Mouse (Mus musculus) adrenal gland, postnatal 25 days (tissue): Measurements from ENCODE around the gene Hspbp1. TPM values are rescaled to one million over a fixed set of nuclear protein-coding genes. Genes with fewer than 3 reads are reported as not detected.

Experiments used
- DNase-seq: peaks from one replicate; pipeline ENCODE4 v3.0.0; 2021; ENCODE audit warnings: mixed read lengths
- total RNA-seq: library from RNA; stranded (reverse); gene quantifications from 2 replicates; pipeline ENCODE4 v1.2.3, GENCODE M21; 2021

The Hspbp1 gene
- total RNA-seq, 1 experiment from 2014 or later = 47.8 TPM

DNA sequence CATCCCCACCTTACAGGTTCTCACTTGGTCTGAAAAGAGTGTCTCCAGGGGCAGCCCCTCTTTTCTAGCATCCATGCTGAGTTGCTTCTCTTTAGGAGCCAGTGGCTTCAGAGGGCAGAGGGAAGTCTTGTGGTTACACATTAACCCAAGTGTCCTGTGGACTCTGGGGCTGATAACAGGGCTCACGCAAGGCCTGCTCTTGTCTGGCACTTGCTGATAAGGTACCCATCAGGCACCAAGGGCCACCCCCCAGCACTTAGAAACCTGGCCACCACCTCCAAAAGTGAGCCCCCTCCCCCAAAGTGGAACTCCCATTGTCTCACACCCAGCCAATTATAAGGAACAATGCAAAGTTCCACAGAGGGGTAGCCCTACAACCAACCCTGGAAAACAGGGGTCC, 54.7 kb downstream of the Hspbp1 start:
- no peak for DNase-seq

- DNase-seq = no peak
Measured at GRCm38 (mm10) chr7:4629586-4629985, 55.3 kb downstream of the Hspbp1 start.

- DNase-seq = no peak
Measured at GRCm38 (mm10) chr7:4625928-4626327, 58.9 kb downstream of the Hspbp1 start.

DNA sequence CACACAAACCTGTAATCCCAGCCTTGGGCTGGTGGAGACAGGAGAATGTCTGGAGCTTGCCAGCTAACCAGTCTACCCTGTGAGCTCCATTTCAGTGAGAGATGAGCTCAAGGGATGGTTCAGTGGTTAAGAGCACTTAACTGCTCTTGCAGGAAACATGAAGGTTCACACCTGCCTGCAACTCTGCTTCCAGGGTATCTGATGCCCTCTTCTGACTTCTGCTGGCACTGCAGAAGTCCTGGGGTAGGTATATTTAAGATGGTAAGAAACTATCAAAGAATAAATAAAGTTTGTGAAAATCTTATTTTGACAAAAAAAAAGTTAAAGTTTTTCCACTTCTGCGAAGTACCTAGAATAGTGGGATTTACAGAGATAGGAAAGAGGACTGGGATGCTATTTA, 60.5 kb downstream of the Hspbp1 start:
- no peak for DNase-seq

GRCm38 (mm10) chr7:4623544-4624189, 61.2 kb downstream of the Hspbp1 start:
- DNase-seq = peak; percentile 61

GRCm38 (mm10) chr7:4619979-4620378, 64.9 kb downstream of the Hspbp1 start:
- DNase-seq = peak; percentile 66

GRCm38 (mm10) chr7:4613740-4614403, 71.0 kb downstream of the Hspbp1 start:
- no peak for DNase-seq

GRCm38 (mm10) chr7:4612956-4613355, 71.9 kb downstream of the Hspbp1 start:
- DNase-seq = no peak

DNA sequence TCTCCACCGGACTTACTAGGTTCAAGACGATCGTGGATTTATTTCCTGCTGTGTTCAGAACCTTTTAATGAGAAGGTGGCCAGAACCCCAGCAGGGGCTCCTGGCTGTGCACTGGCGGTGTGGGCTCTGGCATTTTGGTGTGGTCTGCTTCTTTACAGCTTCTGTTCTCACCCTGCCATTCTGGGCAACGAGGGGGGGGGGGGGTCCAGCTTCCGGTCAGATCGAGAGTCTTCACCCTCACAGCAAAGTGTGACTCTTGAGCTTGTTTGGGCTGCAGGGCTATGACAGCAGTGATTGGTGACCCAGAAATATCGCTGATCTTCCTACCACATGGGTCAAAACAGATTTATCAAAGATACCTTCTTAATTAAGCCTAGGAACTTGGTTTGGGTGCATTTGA, 72.5 kb downstream of the Hspbp1 start:
- no peak for DNase-seq

- DNase-seq = no peak
Measured at GRCm38 (mm10) chr7:4611921-4612341, 72.9 kb downstream of the Hspbp1 start.

- DNase-seq = no peak
Measured at GRCm38 (mm10) chr7:4611511-4611910, 73.4 kb downstream of the Hspbp1 start.

Other genes with a start within 250 kb of the Hspbp1 start
- gene Rdh13, start 239.4 kb downstream of the Hspbp1 start, total RNA-seq = 17.3 and 19.0 TPM in 2 replicates
- gene Eps8l1, start 224.4 kb downstream of the Hspbp1 start, total RNA-seq = 8.0 and 10.1 TPM in 2 replicates
- gene Ppp1r12c, start 183.4 kb downstream of the Hspbp1 start, total RNA-seq = 94.4 and 98.3 TPM in 2 replicates
- 0.94 and 2.2 TPM in 2 replicates for gene Tnnt1, start 168.7 kb downstream of the Hspbp1 start, total RNA-seq
- gene Tnni3, start 160.8 kb downstream of the Hspbp1 start, total RNA-seq = 0.85 TPM in 1 of 2 replicates, not detected in the other
- gene Dnaaf3, start 152.6 kb downstream of the Hspbp1 start, total RNA-seq = 0.91 and 1.2 TPM in 2 replicates
- 7.0 and 8.9 TPM in 2 replicates for gene Syt5, start 137.5 kb downstream of the Hspbp1 start, total RNA-seq
- gene Ptprh, start 81.0 kb downstream of the Hspbp1 start, total RNA-seq = not detected in 2 replicates
- gene Tmem86b, start 53.6 kb downstream of the Hspbp1 start, total RNA-seq = 9.3 and 10.2 TPM in 2 replicates
- 98.1 and 99.6 TPM in 2 replicates for gene Ppp6r1, start 26.0 kb downstream of the Hspbp1 start, total RNA-seq
- 4.2 and 6.5 TPM in 2 replicates for gene Brsk1, start 5.5 kb upstream of the Hspbp1 start, total RNA-seq
- gene Tmem150b, start 40.2 kb upstream of the Hspbp1 start, total RNA-seq = 0.24 TPM in 1 of 2 replicates, not detected in the other
- 64.5 and 70.1 TPM in 2 replicates for gene Kmt5c, start 55.0 kb upstream of the Hspbp1 start, total RNA-seq
- 9.4 and 10.6 TPM in 2 replicates for gene Cox6b2, start 68.0 kb upstream of the Hspbp1 start, total RNA-seq
- gene Fam71e2, start 86.2 kb upstream of the Hspbp1 start, total RNA-seq = not detected in 2 replicates
- gene Il11, start 97.8 kb upstream of the Hspbp1 start, total RNA-seq = 0.15 TPM in 1 of 2 replicates, not detected in the other
- gene Tmem190, start 97.9 kb upstream of the Hspbp1 start, total RNA-seq = not detected in 2 replicates
- 13.4 and 16.4 TPM in 2 replicates for gene Tmem238, start 104.6 kb upstream of the Hspbp1 start, total RNA-seq
- gene Rpl28, start 107.8 kb upstream of the Hspbp1 start, total RNA-seq = 922 and 1,210 TPM in 2 replicates
- gene Ube2s, start 127.5 kb upstream of the Hspbp1 start, total RNA-seq = 114 and 127 TPM in 2 replicates
- gene Shisa7, start 159.6 kb upstream of the Hspbp1 start, total RNA-seq = 2.0 and 2.2 TPM in 2 replicates
- 24.0 and 30.5 TPM in 2 replicates for gene Isoc2b, start 185.2 kb upstream of the Hspbp1 start, total RNA-seq
- gene Isoc2a, start 192.1 kb upstream of the Hspbp1 start, total RNA-seq = 42.1 and 48.2 TPM in 2 replicates
- not detected in 2 replicates for gene Gm36210, start 221.4 kb upstream of the Hspbp1 start, total RNA-seq
- gene Zfp628, start 230.1 kb upstream of the Hspbp1 start, total RNA-seq = 16.4 and 19.0 TPM in 2 replicates
- gene Nat14, start 237.0 kb upstream of the Hspbp1 start, total RNA-seq = 7.7 and 9.1 TPM in 2 replicates
- 2.0 and 3.2 TPM in 2 replicates for gene Ssc5d, start 240.7 kb upstream of the Hspbp1 start, total RNA-seq